Mouse (Mus musculus) 416B (cell line): ENCODE measurements at regions not wholly inside any gene's neighbourhood (a gene's known extent, or its start where the extent isn't known, plus 50 kb on each side); places are given as distances from the start of the nearest gene placed in this dataset.

Experiments used
- DNase-seq: peaks from one replicate; pipeline ENCODE4 v3.0.0; 2011; ENCODE audit warnings: low read depth

- no peak for DNase-seq
Measured at GRCm38 (mm10) chr7:64027100-64027499, 88.4 kb upstream of the Klf13 start.

- DNase-seq: no peak
Measured at GRCm38 (mm10) chr7:64025155-64025554, 86.4 kb upstream of the Klf13 start.

- no peak for DNase-seq
Measured at GRCm38 (mm10) chr7:64024253-64024652, 85.5 kb upstream of the Klf13 start.

- no peak for DNase-seq
Measured at GRCm38 (mm10) chr7:64022711-64023468, 84.2 kb upstream of the Klf13 start.

- no peak for DNase-seq
Measured at GRCm38 (mm10) chr7:64021241-64022108, 82.8 kb upstream of the Klf13 start.

- no peak for DNase-seq
Measured at GRCm38 (mm10) chr7:64018107-64018506, 79.4 kb upstream of the Klf13 start.

GRCm38 (mm10) chr7:64016874-64017273 is 78.2 kb upstream of the Klf13 start:
- no peak for DNase-seq

GRCm38 (mm10) chr7:64015136-64015535 is 76.4 kb upstream of the Klf13 start:
- DNase-seq: peak; percentile 29

- DNase-seq: peak; percentile 63
Measured at GRCm38 (mm10) chr7:64014227-64014626, 75.5 kb upstream of the Klf13 start.

- DNase-seq: no peak
Measured at GRCm38 (mm10) chr7:64013023-64013547, 74.4 kb upstream of the Klf13 start.

- no peak for DNase-seq
Measured at GRCm38 (mm10) chr7:64012268-64012601, 73.5 kb upstream of the Klf13 start.

GRCm38 (mm10) chr7:64011563-64012267 is 73.0 kb upstream of the Klf13 start:
- DNase-seq: peak; percentile 96

GRCm38 (mm10) chr7:64010640-64011039 is 71.9 kb upstream of the Klf13 start:
- no peak for DNase-seq

- DNase-seq: no peak
Measured at GRCm38 (mm10) chr7:64007766-64008165, 69.1 kb upstream of the Klf13 start.

- peak; percentile 93 for DNase-seq
Measured at GRCm38 (mm10) chr7:64006935-64007334, 68.2 kb upstream of the Klf13 start.

- no peak for DNase-seq
Measured at GRCm38 (mm10) chr7:64005765-64006164, 67.0 kb upstream of the Klf13 start.

GRCm38 (mm10) chr7:64003904-64004303 is 65.2 kb upstream of the Klf13 start:
- no peak for DNase-seq

- peak; percentile 58 for DNase-seq
Measured at GRCm38 (mm10) chr7:64001611-64002111, 62.9 kb upstream of the Klf13 start.

GRCm38 (mm10) chr7:63998995-63999960 is 60.6 kb upstream of the Klf13 start:
- DNase-seq: peak; percentile 39

- no peak for DNase-seq
Measured at GRCm38 (mm10) chr7:63997997-63998396, 59.3 kb upstream of the Klf13 start.

GRCm38 (mm10) chr7:63996581-63997098 is 57.9 kb upstream of the Klf13 start:
- no peak for DNase-seq
